Mouse (Mus musculus) spleen, embryonic (tissue): ENCODE data around the gene Elp4.

Experiments used
- CTCF ChIA-PET: fragments of 350-600 bp; sonication (Branson Sonifier 250); formaldehyde crosslinking; loops from one replicate; lab custom pipeline; 2022; lab: Charles Lee

Elp4 gene

GRCm38 (mm10) chr2:105730704-105731103, 173.7 kb downstream of the Elp4 start:
- CTCF ChIA-PET, result no interaction called here

DNA sequence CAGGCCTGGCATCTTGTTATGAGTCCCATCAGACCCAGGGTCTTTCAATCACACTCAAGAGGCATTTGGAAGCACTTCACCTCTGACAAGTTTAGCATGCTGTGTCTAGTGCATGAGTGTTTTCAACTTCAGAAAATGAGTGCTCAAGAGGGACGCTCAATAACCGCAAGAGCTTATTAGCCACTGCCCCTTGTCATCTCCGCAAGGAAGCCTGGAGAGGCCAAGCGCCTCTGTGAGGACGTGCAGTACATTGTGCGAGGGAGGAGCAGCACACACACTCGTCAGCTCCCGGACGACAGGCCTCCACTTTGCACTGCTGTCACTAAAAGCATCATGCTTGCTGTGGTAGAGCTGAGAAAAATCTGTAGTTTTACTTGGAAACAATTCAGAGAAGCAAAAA, 177.7 kb downstream of the Elp4 start:
- CTCF ChIA-PET, result no interaction called here

GRCm38 (mm10) chr2:105715409-105716115, 188.8 kb downstream of the Elp4 start:
- CTCF ChIA-PET, result interaction anchor here (0.7 kb wide), 1 partner anchor 9 kb away, joined by 3 read pairs; no protein-coding TSS in a partner anchor

DNA sequence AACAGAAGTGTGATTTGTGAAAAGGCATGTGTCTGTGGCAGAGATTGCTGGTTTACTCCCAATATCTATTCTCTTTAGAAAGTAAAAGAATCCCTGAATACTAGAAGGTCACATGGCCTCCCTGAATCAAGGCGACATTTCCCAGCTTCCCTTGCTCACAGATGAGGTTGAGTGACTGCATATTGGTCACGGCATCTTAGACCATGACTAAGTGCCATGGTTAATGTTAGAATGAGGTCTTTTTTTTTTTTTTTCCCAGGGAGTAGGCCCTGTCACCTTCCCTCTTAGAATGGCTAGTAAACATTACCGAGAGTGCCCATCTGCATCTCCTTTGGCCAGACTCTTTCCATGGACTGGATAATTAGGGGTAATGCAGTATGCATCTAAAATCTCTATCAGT, 193.9 kb downstream of the Elp4 start:
- CTCF ChIA-PET, result no interaction called here

- CTCF ChIA-PET, result no interaction called here
These were observed 195.2 kb downstream of the Elp4 start for GRCm38 (mm10) chr2:105709126-105709525.

DNA sequence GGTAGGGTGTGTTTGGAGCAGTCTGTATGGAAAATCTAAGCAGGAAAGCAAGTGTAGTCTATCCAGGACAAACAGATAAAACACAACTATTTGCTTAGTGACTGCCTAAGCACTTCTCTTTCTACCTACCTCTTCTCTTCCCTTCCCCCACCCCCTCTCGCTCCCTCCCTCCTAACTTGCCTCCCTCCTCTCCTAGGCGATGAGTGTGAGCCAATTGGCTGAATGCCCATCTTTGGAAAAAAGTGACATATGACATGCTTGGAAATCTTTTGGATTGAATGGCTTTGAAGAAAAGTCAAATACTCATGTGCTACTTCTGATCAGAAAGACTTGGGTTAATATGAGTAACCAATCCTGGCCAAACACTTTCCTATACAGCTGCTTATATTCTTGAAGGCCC, 199.0 kb downstream of the Elp4 start:
- CTCF ChIA-PET, result no interaction called here

DNA sequence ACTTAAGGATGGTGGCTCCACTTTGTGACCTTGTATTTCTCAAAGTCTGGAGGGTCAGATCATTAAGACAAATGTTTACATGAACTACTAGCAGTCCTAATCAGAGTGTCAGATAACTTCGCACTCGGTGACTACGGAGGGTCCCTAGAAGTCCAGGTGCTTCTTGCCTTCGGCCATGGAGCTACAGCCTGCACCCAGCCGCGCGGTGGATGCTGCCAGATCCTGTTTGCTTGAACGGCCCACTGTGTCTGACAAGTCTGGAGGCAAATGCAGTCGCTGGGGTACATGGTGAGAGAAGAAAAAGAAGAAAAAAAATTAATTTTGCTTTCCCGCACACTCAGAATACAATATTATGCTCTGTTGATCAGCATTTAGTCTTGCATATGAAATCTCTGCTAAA, 201.8 kb downstream of the Elp4 start:
- CTCF ChIA-PET, result no interaction called here

DNA sequence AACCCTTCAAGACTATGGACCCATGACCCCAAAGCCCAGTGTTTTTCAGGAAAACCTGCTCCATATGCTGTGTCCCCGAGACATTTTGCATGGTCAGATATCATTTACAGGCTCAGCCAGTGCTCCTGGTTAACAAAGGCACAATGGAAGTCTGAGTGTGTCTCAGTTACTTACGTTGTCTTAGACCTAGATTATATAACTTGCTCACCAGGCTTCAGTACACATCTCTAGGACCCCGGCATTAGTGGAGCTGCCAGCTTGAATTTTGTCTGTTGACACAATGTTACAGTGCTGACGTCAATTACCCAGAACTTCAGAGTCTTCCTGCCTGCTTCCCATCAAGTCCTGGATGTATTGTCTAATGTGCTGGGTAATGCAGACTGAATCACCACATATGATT, 202.6 kb downstream of the Elp4 start:
- CTCF ChIA-PET, result no interaction called here

DNA sequence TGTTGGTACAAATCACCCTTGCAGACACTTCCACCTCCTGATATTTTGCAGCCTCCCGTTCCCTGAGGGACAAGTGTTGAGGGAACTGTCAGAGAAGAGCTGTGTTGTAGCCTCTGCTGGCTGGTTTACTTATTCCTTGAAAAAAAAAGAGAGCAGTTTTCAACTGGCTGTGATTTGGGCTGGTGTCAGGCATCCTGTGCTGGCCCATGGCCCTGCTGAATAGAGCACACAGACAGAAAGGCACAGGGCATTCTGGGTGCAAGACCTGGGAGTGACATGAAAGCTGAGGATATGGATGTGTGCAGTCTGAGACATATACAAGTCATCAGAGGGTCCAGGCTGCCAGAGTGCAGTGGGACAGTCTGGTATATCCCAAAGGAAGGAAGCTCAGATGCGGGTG, 205.7 kb downstream of the Elp4 start:
- CTCF ChIA-PET, result interaction anchor here (0.5 kb wide), 1 partner anchor 28 kb away, joined by 8 read pairs; no protein-coding TSS in a partner anchor

GRCm38 (mm10) chr2:105697741-105698140, 206.6 kb downstream of the Elp4 start:
- CTCF ChIA-PET, result no interaction called here

DNA sequence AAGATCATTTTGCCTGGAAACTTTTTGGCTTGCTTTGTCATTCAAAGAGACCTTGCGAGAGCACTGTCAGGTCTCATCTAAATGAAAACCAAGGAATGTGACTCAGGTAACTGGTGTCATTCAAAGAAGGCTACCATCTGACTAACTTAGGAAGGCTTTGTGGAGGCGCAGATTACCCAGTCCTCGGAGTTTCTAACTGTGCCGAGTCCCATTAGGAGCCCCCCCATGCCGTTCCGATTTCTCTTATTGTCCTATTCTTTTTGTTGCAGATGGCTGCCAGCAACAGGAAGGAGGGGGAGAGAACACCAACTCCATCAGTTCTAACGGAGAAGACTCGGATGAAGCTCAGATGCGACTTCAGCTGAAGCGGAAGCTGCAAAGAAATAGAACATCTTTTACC, 213.1 kb downstream of the Elp4 start:
- CTCF ChIA-PET, result no interaction called here

DNA sequence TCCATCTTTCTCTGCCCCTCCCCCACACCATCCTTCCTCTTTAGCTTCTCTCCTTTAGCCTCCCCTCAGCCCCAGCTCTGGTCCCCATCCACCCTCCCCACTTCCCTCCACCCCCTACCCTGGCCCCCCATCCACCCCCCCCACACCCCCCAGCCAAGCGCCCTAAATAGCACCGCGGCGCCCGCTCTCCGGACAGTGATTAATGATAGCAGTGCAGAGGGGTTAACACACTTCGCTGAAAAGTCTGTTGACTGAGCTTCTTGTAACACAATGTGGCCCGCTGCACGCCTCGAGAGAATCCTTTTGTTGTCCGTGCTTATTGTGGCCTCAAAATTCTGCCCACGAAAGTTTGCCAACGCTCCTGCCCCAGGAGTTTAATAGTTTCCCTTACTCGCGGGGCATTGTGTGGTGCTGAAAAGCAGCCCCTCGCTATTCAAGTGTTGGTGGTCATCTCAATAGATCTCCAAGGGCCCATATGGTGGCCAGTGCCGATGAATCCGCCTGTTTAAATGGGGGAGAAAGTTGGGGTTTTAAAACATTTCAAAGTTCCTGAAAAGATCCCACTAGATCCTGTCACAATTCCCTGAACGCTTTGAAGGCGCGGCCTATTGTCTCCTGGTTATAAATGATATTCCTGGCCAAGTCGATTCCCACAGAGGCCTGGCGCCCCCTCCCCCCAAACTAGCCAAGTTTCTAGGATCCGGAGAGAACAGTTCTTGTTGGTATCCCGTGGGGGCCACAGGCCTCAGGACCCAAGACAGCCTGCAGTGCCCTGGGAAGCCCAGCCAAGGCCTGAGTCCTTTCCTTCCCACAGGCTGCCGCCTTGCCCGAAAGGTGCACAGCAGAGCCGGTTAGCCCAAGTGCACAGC, 214.4 kb downstream of the Elp4 start:
- CTCF ChIA-PET, result interaction anchor here (1.2 kb wide), 1 partner anchor 13 kb away, joined by 6 read pairs; no protein-coding TSS in a partner anchor

DNA sequence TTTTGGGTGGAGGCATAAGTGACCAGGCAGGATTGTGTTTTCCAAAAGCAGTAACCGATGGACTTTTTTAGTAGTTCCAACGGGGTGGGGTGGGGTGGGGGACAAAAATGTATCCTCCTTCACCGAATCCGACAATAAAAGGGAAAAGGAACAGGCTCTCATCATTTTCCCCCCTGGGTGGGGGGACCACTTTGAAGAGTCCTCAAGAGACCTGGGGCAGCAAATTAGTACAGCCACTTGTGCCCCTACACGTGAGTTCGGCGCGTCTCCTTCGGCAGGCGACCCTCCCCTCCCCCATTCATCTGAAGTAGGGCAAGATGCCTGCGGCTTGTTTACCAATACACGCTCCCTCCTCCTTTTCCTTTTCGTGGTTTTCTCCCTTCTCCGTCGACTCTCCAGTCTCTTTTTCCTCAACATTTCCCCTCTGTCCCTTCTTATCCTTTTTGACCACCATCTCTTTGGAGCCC, 215.0 kb downstream of the Elp4 start:
- CTCF ChIA-PET, result interaction anchor here (0.7 to 1.2 kb wide), 2 partner anchors 12 to 24 kb away, joined by 3 to 6 read pairs; no protein-coding TSS in a partner anchor

DNA sequence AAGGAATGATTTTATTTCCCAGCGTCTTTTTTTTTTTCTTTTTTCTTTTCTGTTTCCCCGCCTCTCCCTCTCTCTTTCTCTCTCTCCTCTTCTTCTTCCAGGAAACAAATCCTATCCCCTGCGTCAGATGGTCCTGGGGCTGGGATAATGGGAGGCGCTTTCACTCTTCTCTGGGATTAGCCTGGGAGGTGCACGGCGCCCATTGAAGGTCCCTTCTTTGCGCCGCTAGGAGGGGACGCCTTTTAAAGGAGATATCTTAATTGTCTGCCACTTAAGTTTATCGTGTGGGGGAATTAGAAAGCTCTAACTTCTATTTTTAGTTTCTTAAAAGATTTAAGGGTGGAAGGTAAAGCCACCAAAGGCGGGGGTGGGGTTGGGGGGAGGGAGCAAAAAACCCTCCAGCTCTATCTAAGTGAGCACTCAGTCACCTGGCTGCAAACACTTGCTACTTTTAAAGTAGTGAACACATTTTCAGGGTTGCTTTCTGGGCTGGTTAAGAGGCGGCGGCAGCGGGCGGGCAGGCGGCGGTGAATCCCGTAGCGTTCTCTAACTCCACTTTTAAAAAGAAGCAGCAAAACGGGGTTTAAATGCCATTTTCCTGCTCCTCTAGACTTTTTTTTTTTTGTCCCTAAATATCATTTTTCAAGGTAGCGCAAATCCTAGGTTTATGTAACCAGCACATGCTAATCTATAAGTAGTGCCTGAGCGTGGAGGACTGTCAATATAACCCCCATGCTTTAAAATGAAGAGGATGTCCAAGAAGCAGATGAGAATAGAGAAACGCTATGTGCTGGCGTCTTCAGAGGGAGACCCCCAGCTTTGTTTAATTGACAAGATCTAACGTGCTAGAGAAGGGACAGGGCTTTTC, 215.7 kb downstream of the Elp4 start:
- CTCF ChIA-PET, result interaction anchor here (0.7 to 1.2 kb wide), 2 partner anchors 12 to 25 kb away, joined by 3 to 6 read pairs; no protein-coding TSS in a partner anchor

- CTCF ChIA-PET, result no interaction called here
These were observed 216.4 kb downstream of the Elp4 start for GRCm38 (mm10) chr2:105688011-105688410.

GRCm38 (mm10) chr2:105687317-105687991, 216.9 kb downstream of the Elp4 start:
- CTCF ChIA-PET, result no interaction called here

DNA sequence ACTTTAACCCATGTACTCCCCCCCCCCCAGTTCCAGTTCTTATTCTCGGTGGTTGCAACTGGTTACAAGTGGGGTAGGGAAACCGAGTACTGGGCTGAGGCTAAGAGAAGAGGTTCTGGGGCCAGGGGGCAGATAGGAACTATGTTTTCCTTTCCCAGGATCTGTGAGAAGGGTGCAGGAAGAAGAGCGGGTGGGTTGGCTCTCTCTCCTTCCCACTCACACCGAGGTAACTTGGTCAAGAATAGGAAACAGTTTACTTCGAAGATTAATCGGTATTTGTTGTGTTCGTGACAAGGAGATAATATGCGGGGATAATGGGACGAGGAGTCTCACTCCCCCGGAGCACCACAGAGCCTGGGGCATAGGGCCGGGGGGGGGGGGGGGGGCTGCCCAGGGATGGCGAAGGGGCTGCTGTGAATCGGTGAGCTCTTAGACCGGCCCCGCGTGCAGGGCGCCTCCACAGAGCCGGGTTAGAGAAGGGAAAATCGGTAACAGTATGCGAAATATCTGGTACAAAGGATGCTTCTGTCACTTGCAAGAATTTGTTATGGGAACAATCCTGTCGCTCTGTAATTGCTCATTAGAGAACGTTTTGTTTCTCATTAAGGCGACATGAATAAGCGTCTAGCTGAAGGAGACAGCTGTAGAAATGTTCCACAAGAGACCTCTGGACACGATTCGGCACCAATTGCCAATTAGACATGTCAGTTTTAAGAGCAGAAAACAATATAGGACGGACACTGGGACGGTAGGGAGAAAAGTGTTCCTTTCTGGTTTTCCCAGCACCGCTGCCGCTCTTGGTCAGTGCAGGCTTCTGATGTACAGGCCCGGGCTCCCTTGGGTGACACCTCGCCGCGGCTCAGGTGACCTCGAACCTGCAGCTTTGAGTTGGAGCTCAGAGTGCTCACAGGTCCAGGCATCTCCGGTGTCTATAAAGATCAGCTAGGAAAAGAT, 217.7 kb downstream of the Elp4 start:
- CTCF ChIA-PET, result no interaction called here

DNA sequence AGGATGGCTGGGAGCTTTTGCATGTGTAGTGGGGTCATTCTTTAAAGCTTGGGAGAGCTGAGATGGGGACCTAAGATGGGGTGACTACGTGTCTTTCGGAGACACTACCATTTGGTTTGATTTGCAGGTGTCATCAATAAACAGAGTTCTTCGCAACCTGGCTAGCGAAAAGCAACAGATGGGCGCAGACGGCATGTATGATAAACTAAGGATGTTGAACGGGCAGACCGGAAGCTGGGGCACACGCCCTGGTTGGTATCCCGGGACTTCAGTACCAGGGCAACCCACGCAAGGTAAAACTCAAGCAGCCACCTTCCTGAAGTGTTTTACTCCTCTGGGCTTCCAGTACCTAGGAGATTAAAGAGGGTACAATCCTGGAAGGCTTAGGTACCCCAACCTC, 218.7 kb downstream of the Elp4 start:
- CTCF ChIA-PET, result no interaction called here

- CTCF ChIA-PET, result interaction anchor here (0.7 kb wide), 1 partner anchor 14 kb away, joined by 3 read pairs; no protein-coding TSS in a partner anchor
These were observed 219.2 kb downstream of the Elp4 start for GRCm38 (mm10) chr2:105684991-105685650.
